Mouse (Mus musculus) intestine, embryonic 14.5 days (tissue): ENCODE measurements around the gene Adcy2. TPM values are rescaled to one million over a fixed set of nuclear protein-coding genes. Genes with fewer than 3 reads are reported as not detected.

Experiments
- ATAC-seq: fragments of 200-750 bp; cut with Nextera tagmentation; replicated peaks from 2 replicates; pipeline ENCODE4 v1.8.0; 2017; ENCODE audit warnings: low read depth, moderate number of reproducible peaks, moderate TSS enrichment, moderate library complexity; ENCODE audit not compliant: low FRiP score, low TSS enrichment
- DNase-seq: peaks from one replicate; pipeline ENCODE4 v3.0.0-alpha.2; 2018; ENCODE audit warnings: low spot score
- H3K27ac ChIP-seq: fragments of 300-500 bp; sonication (generic); 2 replicates; pipeline ENCODE4 v1.5.1; 2014; ENCODE audit warnings: low read depth, mild to moderate bottlenecking, control low read depth
- H3K27me3 ChIP-seq: fragments of 300-500 bp; sonication (generic); replicated peaks from 2 replicates; pipeline ENCODE4 v1.6.1; 2014; ENCODE audit warnings: low read length, control low read depth; ENCODE audit not compliant: control insufficient read depth, insufficient read depth
- H3K36me3 ChIP-seq: fragments of 300-500 bp; sonication (generic); 2 replicates; pipeline ENCODE4 v1.6.1; 2014; ENCODE audit warnings: low read length, control low read depth; ENCODE audit not compliant: control insufficient read depth, insufficient read depth
- H3K4me1 ChIP-seq: fragments of 300-500 bp; sonication (generic); replicated peaks from 2 replicates; pipeline ENCODE4 v1.6.1; 2014; ENCODE audit warnings: low read length, control low read depth, mixed read lengths; ENCODE audit not compliant: control insufficient read depth, insufficient read depth
- H3K4me2 ChIP-seq: fragments of 300-500 bp; sonication (generic); 2 replicates; pipeline ENCODE4 v1.6.1; 2014; ENCODE audit warnings: low read length
- H3K4me3 ChIP-seq: fragments of 300-500 bp; sonication (generic); 2 replicates; pipeline ENCODE4 v1.5.1; 2014; ENCODE audit warnings: low read depth, low read length, control low read depth, mixed read lengths
- H3K9ac ChIP-seq: fragments of 300-500 bp; sonication (generic); 2 replicates; pipeline ENCODE4 v1.6.1; 2014; ENCODE audit warnings: mild to moderate bottlenecking, low read length
- H3K9me3 ChIP-seq: fragments of 300-500 bp; sonication (generic); 2 replicates; pipeline ENCODE4 v1.6.1; 2016; ENCODE audit warnings: low read length, control low read depth; ENCODE audit not compliant: control insufficient read depth
- WGBS: fragments of 180-500 bp; shearing (Covaris S2); extraction: QIAGEN DNeasy Blood & Tissue Kit; methylation state at CpG from one replicate; pipeline ENCODE4 v1.1.7; 2014; 5-methylcytosine and 5-hydroxymethylcytosine counted together
- polyA plus RNA-seq: library from polyadenylated mRNA; unstranded; fragments of >200 nt; fragmentation: Nextera tagmentation; extraction: Ambion mirVana; gene quantifications from 2 replicates; pipeline ENCODE4 v1.2.1, GENCODE M21; 2014

Gene Adcy2
- polyA plus RNA-seq, 1 experiment from 2014 or later: 5.5 TPM

- Histone ChIP-seq H3K4me1 (peaks cover 16% of the 10 kb centered on the region), H3K36me3 (peaks cover 62% of the 10 kb centered on the region), H3K4me3 (no peak overlapping the region), H3K27me3 (no peaks in the 10 kb centered on the region), H3K9ac (no peak overlapping the region), H3K4me2 (no peak overlapping the region), H3K9me3 (no peaks in the 10 kb centered on the region), H3K27ac (no peak overlapping the region)
- 75% methylated on average over 19 of the region's 19 CpGs for WGBS
- ATAC-seq (no peak), DNase-seq (no peak)
These were observed 427.1 kb downstream of the Adcy2 start for GRCm38 (mm10) chr13:68572247-68572646.
